Mouse (Mus musculus) hindbrain, embryonic 16.5 days (tissue): ENCODE measurements around the gene Mettl7b. TPM values are rescaled to one million over a fixed set of nuclear protein-coding genes. Genes with fewer than 3 reads are reported as not detected.

Experiments used
- ATAC-seq: fragments of 200-750 bp; cut with Nextera tagmentation; 2 replicates; pipeline ENCODE4 v1.8.0; 2017; ENCODE audit warnings: moderate TSS enrichment, moderate library complexity
- H3K27ac ChIP-seq: fragments of 300-500 bp; sonication (generic); 2 replicates; pipeline ENCODE4 v1.5.1; 2014; ENCODE audit warnings: low read depth, mild to moderate bottlenecking, control low read depth, low read length, moderate library complexity
- H3K27me3 ChIP-seq: fragments of 300-500 bp; sonication (generic); replicated peaks from 2 replicates; pipeline ENCODE4 v1.6.1; 2014; ENCODE audit warnings: low read length; ENCODE audit not compliant: control insufficient read depth, insufficient read depth
- H3K36me3 ChIP-seq: fragments of 300-500 bp; sonication (generic); 2 replicates; pipeline ENCODE4 v1.6.1; 2014; ENCODE audit warnings: mild to moderate bottlenecking, low read length, moderate library complexity, mixed read lengths; ENCODE audit not compliant: control insufficient read depth, insufficient read depth
- H3K4me1 ChIP-seq: fragments of 300-500 bp; sonication (generic); 2 replicates; pipeline ENCODE4 v1.6.1; 2014; ENCODE audit warnings: low read depth, low read length; ENCODE audit not compliant: control insufficient read depth, insufficient read depth
- H3K4me2 ChIP-seq: fragments of 300-500 bp; sonication (generic); 2 replicates; pipeline ENCODE4 v1.6.1; 2014; ENCODE audit warnings: mild to moderate bottlenecking, low read length, control low read depth, moderate library complexity
- H3K4me3 ChIP-seq: fragments of 300-500 bp; sonication (generic); 2 replicates; pipeline ENCODE4 v1.5.1; 2014; ENCODE audit warnings: mild to moderate bottlenecking, low read length, control low read depth, moderate library complexity
- H3K9ac ChIP-seq: fragments of 300-500 bp; sonication (generic); 2 replicates; pipeline ENCODE4 v1.6.1; 2014; ENCODE audit warnings: low read depth, mild to moderate bottlenecking, control low read depth, low read length, moderate library complexity
- H3K9me3 ChIP-seq: fragments of 300-500 bp; sonication (generic); 2 replicates; pipeline ENCODE4 v1.6.1; 2014; ENCODE audit warnings: mild to moderate bottlenecking, low read length, moderate library complexity; ENCODE audit not compliant: control insufficient read depth
- WGBS: fragments of 180-500 bp; shearing (Covaris S2); extraction: QIAGEN DNeasy Blood & Tissue Kit; methylation state at CpG from one replicate; pipeline ENCODE4 v1.1.7; 2014; 5-methylcytosine and 5-hydroxymethylcytosine counted together
- polyA plus RNA-seq: library from polyadenylated mRNA; unstranded; fragments of >200 nt; fragmentation: Nextera tagmentation; extraction: Ambion mirVana; gene quantifications from 2 replicates; pipeline ENCODE4 v1.2.1, GENCODE M21; 2015

Mettl7b gene
- polyA plus RNA-seq, 1 experiment from 2014 or later, result not detected

GRCm38 (mm10) chr10:128958340-128958739 is 2.4 kb downstream of the Mettl7b start:
- H3K4me2 ChIP-seq, result no peak overlapping the region
- no peaks in the 10 kb centered on the region for H3K4me1 ChIP-seq
- no peak overlapping the region for H3K9ac ChIP-seq
- no peaks in the 10 kb centered on the region for H3K9me3 ChIP-seq
- ATAC-seq, result no peak
- 73% methylated on average over 10 of the region's 10 CpGs for WGBS
- H3K36me3 ChIP-seq, result no peaks in the 10 kb centered on the region
- no peak overlapping the region for H3K4me3 ChIP-seq
- no peak overlapping the region for H3K27ac ChIP-seq
- no peaks in the 10 kb centered on the region for H3K27me3 ChIP-seq

GRCm38 (mm10) chr10:128950208-128950887 is 10.4 kb downstream of the Mettl7b start:
- H3K4me1 ChIP-seq, result no peaks in the 10 kb centered on the region
- no peaks in the 10 kb centered on the region for H3K9me3 ChIP-seq
- no peak overlapping the region for H3K4me3 ChIP-seq
- no peak for ATAC-seq
- no peak overlapping the region for H3K9ac ChIP-seq
- no peak overlapping the region for H3K4me2 ChIP-seq
- WGBS, result 70% methylated on average over 16 of the region's 16 CpGs
- no peaks in the 10 kb centered on the region for H3K36me3 ChIP-seq
- no peaks in the 10 kb centered on the region for H3K27me3 ChIP-seq
- H3K27ac ChIP-seq, result no peak overlapping the region

GRCm38 (mm10) chr10:128947496-128947895 is 13.3 kb downstream of the Mettl7b start:
- Histone ChIP-seq H3K27me3 (no peaks in the 10 kb centered on the region), H3K9ac (no peak overlapping the region), H3K4me3 (no peak overlapping the region), H3K9me3 (no peaks in the 10 kb centered on the region), H3K4me1 (no peaks in the 10 kb centered on the region), H3K36me3 (no peaks in the 10 kb centered on the region), H3K4me2 (no peak overlapping the region), H3K27ac (no peak overlapping the region)
- no peak for ATAC-seq
- 87% methylated on average over 4 of the region's 4 CpGs for WGBS

- peak; percentile 56; the same call in 1 of the 2 replicates for ATAC-seq
- Histone ChIP-seq H3K9ac (no peak overlapping the region), H3K36me3 (no peaks in the 10 kb centered on the region), H3K4me1 (no peaks in the 10 kb centered on the region), H3K27me3 (no peaks in the 10 kb centered on the region), H3K27ac (no peak overlapping the region), H3K4me3 (no peak overlapping the region), H3K4me2 (no peak overlapping the region), H3K9me3 (no peaks in the 10 kb centered on the region)
- WGBS, result 21% methylated on average over 3 of the region's 3 CpGs
These were observed 15.1 kb downstream of the Mettl7b start for GRCm38 (mm10) chr10:128945675-128946074.

GRCm38 (mm10) chr10:128940475-128941061 is 20.2 kb downstream of the Mettl7b start:
- no peak for ATAC-seq

GRCm38 (mm10) chr10:128938974-128939373 is 21.8 kb downstream of the Mettl7b start:
- Histone ChIP-seq H3K27ac (peak overlapping the region; percentile 27; the same call in 1 of the 2 replicates), H3K36me3 (no peaks in the 10 kb centered on the region), H3K4me1 (no peaks in the 10 kb centered on the region), H3K4me2 (no peak overlapping the region), H3K27me3 (peaks cover 13% of the 10 kb centered on the region; the same call in 1 of the 2 replicates), H3K9ac (no peak overlapping the region), H3K4me3 (no peak overlapping the region), H3K9me3 (no peaks in the 10 kb centered on the region)
- peak; percentile 29 for ATAC-seq
- WGBS, result 63% methylated on average over 5 of the region's 5 CpGs

More at GRCm38 (mm10) chr10:128940475-128941061, 20.2 kb downstream of the Mettl7b start:
- Histone ChIP-seq H3K4me1 (no peaks in the 10 kb centered on the region), H3K9ac (no peak overlapping the region), H3K9me3 (no peaks in the 10 kb centered on the region), H3K4me3 (no peak overlapping the region), H3K36me3 (no peaks in the 10 kb centered on the region), H3K27ac (no peak overlapping the region), H3K27me3 (peaks cover 4% of the 10 kb centered on the region; the same call in 1 of the 2 replicates), H3K4me2 (no peak overlapping the region)
- WGBS, result 84% methylated on average over 10 of the region's 10 CpGs

- whole genome bisulfite sequencing, result 59% methylated on average over 8 of the region's 9 CpGs
- ATAC-seq, result peak; percentile 65
These were observed 22.3 kb downstream of the Mettl7b start for GRCm38 (mm10) chr10:128938457-128938856.

GRCm38 (mm10) chr10:128937756-128938390 is 22.9 kb downstream of the Mettl7b start:
- H3K9ac ChIP-seq, result no peak overlapping the region
- H3K27ac ChIP-seq, result no peak overlapping the region
- no peak overlapping the region for H3K4me2 ChIP-seq
- 64% methylated on average over 12 of the region's 12 CpGs for WGBS
- peaks cover 3% of the 10 kb centered on the region; the same call in 1 of the 2 replicates for H3K4me1 ChIP-seq
- no peaks in the 10 kb centered on the region for H3K9me3 ChIP-seq
- H3K4me3 ChIP-seq, result no peak overlapping the region
- peaks cover 13% of the 10 kb centered on the region for H3K27me3 ChIP-seq
- H3K36me3 ChIP-seq, result no peaks in the 10 kb centered on the region
- no peak for ATAC-seq

More at GRCm38 (mm10) chr10:128938457-128938856, 22.3 kb downstream of the Mettl7b start:
- Histone ChIP-seq H3K27ac (no peak overlapping the region), H3K4me2 (no peak overlapping the region), H3K9me3 (no peaks in the 10 kb centered on the region), H3K4me3 (no peak overlapping the region), H3K36me3 (no peaks in the 10 kb centered on the region), H3K27me3 (peaks cover 13% of the 10 kb centered on the region), H3K9ac (no peak overlapping the region), H3K4me1 (peaks cover under 1% of the 10 kb centered on the region; the same call in 1 of the 2 replicates)

GRCm38 (mm10) chr10:128935826-128936440 is 24.9 kb downstream of the Mettl7b start:
- no peak for ATAC-seq
- Histone ChIP-seq H3K36me3 (no peaks in the 10 kb centered on the region), H3K9me3 (no peaks in the 10 kb centered on the region), H3K9ac (no peak overlapping the region), H3K4me2 (peak overlapping the region; percentile 21; the same call in 1 of the 2 replicates), H3K27ac (no peak overlapping the region), H3K27me3 (peaks cover 13% of the 10 kb centered on the region), H3K4me3 (no peak overlapping the region), H3K4me1 (peaks cover 3% of the 10 kb centered on the region; the same call in 1 of the 2 replicates)
- 61% methylated on average over 8 of the region's 8 CpGs for WGBS
